Mouse (Mus musculus) mesoderm, embryonic 11.5 days (tissue): ENCODE results near the gene Asb15.
A peak's percentile ranks its signal among the peaks of the same experiment; 100 is the strongest.

Source experiments
- DNase-seq: peaks from one replicate; pipeline ENCODE4 v3.0.0-alpha.2; 2012; ENCODE audit warnings: low read depth, low spot score

The Asb15 gene

DNA sequence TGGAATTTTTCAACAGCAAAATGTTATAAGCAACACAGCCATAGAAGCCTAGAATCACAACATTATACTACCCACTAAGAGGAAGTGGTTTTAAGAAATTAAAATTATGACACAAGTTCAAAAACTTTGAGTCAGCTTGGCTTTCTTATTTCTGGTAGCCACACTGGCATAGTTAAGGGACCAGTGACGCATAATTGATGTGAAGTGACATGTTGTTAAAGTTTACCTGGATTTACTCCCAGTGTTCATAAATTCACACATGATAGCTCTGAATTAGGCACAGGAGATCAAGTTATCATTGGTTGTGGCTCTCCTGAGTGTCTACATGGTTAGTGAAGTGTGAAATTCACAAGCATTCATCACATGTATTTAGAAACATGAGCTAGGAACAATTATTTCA, 36.9 kb downstream of the Asb15 start:
- no peak for DNase-seq

DNA sequence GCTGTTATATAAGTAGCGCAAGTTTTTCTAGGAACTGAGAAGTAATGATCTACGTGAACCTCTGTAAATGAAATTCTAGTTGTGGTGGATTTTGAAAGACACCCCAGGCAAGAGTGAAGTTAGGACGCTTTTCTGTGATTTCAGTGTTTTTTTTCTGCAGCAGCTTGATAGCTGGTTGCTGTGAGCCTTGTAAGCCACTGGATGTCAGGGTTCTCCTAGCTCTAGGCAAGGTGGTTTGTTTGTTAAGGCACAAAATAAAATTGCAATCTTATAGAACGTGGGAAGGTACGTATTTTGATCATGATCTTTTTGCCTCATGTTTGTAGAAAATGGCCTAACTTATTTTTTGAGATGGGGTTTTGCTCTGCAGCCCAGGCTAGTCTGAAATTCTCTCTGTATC, 41.0 kb downstream of the Asb15 start:
- DNase-seq: no peak

DNA sequence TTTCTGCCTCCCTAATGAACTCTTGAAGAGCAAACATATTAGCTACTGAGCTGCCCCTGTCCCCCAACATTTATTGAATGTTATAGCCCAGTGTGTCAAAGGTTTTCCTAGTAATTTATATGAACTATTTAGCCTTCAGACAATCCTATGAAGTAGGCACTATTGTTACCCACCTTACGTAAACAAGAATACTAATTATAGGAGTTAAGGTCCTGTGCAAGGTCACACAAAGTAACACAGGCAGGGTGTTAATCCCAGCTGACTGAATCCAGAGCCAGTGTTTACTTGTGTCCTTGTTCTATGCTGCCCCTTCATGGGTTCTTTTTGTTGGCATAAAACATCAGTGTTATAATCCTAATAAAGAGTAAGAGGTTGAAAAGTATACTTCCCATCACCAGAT, 41.8 kb downstream of the Asb15 start:
- DNase-seq: no peak

DNA sequence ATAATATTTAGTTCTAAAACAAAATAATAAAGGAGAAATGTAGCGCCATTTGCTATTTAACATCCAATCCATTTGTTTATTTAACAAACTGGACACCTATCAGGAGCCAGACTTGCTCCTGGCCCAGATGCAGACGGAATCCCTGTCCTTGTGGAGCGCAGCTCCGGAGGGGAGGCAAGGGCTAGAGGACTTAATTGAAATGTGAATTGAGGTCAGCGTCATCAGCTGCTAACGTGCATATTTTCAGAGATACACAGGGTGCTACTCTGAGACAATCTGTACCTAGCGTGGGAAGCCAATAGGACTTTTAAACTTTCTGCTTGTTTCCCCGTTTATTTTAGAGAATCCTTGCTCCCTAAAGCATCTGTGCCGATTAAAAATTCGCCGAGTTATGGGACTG, 42.3 kb downstream of the Asb15 start:
- DNase-seq: no peak

DNA sequence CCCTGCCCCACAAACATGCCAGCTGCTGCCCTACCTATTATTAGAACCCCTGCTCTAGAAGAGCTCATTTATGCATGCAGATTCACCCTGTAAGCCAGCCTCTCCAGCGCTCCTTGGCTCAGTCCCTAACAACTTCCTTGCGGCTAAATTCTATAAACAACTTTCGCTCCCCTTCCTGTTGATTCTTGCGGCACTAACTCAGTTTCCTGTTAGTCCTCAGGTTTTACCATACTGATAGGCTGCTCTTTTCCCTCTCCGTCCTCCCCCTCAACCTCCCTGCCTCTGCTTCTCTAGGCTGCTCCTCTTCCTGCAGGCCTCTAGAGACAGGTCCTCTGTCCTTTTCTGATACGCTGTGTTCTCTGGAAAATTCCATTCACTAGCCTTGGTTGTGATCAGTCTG, 43.2 kb downstream of the Asb15 start:
- no peak for DNase-seq

DNA sequence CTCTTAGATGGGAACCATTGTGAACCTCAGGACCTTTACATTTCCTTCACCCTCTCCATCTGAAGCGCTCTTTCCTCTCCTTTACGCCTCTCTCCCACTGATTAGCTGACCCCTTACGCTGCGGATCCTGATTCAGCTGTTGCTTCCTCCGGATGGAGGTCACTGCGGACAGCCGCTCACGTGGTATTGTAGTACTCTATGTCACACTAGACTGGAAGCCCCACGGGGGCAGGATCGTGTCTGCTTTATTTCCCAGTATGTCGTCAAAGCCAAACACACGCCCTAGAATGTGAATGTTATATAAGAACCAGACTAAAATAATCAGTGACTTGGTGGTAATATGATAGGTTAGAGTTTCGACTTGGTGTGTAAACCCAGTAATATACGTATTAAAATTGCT, 44.5 kb downstream of the Asb15 start:
- DNase-seq: no peak

DNA sequence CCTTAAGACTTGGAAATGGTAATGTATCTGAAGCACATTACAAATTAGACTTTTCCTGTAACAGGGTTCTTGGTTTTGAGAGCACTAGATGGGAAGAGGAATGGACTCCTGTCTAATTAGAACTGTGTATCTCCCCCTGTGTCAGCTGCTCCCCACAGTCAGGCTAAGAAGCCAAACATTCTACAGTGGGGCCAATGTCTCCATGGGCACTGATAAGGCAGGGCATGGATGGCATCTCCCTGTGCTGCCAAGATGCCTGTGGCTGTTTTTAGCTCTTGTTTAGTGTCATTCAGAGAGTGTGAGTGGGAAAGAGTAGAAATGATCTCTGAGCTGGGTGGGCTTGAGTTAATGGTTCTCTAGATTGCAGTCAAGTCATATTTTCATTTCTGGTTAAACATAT, 45.4 kb downstream of the Asb15 start:
- DNase-seq: no peak

DNA sequence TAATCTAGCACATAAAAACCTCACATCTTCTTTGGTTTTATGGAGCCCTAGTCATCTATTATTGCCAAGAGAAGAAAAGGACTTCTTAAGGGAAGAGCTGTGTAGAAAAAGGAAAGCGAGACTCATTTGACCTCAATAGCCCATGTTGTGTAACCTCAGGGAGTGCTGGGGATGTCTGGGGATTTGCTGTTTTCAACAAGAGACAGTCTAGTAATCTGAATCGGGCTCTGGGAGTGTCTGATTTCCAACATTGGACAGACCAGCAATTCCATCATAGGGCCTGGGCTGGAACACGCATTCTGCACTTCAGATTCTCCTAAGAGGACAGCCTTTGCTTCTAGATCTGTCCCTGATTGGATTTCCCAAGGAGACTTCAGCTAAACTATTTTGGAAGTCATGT, 55.5 kb downstream of the Asb15 start:
- no peak for DNase-seq

DNA sequence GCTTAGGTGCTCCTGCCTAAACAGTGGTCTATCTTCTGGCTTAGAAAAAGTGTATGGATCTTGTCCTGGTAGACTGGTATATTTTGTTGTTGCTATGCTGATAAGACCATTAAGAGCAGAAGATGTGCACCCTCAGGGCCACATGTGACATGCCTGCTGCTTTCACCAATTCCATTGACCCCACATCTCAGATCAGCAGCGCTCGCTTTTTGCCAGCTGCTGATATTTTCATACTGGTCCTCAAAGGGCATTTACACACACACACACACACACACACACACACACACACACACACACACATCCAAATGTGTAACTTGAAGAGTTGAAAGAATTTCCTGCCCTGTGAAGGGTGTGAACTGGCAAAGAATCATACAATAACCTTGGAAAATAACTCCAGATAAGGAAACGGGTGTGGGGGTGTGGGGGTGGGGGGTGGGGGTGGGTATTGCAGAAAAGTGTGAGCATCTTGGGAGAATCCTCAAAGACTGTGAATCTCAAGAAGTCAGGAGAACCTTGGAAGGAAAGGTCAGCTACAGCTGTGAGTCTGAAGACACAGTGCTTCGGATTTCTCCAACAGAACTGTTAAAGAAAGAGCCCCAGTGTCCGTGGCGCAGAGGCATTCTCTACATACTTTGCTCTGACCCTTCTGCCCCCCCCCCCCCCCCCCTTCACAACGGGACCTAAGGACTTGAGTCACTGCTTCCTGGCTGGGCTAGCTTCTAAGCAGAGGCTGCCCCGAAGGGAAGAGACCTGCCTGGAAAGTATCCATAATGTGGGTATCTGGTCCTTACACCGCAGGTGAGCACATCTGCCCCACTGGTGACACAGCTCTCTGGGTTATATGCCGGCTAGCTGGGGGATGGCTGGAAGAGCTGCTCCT, 57.7 kb downstream of the Asb15 start:
- DNase-seq: peak; percentile 30

DNA sequence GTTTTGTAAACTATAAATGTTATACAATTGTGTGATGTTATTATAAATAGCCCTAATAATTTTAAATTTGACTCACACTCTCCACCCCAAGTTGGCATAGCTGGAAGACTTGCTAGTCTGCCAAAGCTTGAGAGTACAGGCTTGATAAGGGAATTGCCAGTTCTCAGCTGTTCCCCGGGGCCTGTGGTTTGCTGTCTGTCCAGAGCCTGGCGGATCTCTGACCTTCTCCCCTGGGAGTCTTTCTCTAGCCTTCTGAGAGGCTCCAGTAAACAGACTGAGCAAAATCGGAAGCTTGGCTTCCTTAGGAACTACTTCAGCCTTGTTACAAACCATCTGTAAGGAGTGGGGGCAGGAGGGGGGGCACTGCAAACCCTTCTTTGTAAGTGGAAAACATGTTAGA, 58.9 kb downstream of the Asb15 start:
- DNase-seq: no peak

DNA sequence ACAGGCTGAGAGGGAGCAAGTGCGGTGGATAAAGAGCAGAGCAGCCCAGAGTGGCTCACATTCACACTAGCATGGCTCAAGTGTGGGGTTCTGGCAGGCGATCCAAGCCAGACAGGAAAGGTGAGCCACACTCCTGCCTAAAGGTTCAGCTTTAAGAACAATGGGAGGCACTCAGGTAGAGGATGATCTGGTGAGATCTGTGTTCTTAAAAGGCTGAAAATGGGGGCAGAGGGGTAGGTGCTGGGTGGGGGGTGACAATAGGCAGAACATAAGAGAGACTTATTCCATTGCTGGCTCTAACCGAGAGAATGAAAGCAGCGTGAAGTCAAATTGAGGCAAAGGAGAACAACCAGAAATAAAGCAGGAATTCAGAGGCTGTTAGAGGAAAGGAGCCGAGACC, 62.3 kb downstream of the Asb15 start:
- DNase-seq: no peak

DNA sequence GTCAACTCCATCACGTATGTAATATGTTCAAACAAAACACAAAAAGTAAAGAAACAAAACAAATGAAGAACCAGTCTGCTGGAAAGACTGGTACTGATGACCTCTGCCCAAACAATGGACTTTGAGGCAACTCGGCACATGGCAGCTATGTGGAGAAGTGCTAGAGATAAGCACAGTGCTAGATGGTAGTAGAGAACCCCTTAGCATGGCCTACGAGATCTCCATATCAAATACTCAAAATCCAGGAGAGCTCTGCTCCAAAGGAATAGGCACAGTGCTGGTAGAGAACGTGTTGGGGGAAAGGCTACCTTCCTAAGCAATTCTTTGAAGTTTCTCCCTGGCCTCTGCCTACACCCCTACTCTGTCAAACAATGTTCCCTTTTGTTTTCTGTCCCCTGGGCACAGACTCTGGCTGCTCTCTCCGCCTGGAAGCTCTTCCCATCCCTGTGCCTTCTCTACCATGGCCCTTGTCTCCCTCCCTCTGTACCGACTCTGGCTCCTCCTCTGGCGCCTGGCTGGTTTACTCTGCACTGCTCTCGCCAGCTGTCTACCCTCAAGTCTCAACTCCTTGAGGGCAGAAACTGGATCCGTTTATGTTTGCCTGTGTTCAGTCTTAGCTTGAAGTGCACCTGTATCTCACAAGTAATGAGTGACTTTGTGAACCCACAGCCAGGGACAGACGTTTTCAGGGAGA, 63.7 kb downstream of the Asb15 start:
- DNase-seq: no peak

DNA sequence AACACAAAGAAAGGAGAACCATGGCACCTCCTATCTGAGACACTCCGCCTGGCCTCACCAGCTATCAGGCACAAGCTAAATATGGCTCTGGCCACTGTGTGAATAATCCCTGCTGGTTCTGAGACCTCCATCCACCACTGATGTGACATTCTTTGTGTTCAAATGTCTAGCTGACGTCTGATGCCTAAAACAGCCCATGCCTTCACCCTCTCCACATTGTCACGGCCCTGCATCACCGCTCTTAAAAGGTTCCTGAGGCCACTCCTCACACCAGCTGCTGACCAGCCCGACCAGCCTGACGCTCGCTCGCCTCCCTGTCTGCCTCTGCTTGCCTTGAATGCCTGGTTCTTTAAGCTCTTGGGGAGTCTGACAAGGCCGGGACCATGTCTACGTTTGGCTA, 69.6 kb downstream of the Asb15 start, which contains the start of gene Lmod2:
Lmod2 (plus strand) TSS at position 263 of the 400 bp plus-strand sequence.
- no peak for DNase-seq

DNA sequence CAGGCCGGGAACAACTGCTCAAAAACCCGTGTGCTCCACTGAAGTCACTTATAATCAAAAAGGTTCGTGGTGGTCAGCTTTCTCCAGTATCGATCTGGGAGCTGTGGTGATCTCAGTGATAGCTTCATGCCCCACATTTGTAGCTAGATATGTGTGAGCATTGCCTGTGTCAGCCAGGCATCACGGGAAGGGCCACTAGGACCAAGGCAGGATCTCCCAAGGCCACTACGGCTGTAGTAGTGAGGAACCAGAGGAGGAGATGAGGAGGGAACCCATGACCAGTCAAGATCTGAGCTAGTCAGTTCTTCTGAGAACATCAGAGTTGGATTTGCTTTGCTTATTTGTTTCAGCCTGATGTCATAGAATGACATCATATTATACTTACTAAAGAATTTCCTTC, 71.2 kb downstream of the Asb15 start:
- DNase-seq: no peak

DNA sequence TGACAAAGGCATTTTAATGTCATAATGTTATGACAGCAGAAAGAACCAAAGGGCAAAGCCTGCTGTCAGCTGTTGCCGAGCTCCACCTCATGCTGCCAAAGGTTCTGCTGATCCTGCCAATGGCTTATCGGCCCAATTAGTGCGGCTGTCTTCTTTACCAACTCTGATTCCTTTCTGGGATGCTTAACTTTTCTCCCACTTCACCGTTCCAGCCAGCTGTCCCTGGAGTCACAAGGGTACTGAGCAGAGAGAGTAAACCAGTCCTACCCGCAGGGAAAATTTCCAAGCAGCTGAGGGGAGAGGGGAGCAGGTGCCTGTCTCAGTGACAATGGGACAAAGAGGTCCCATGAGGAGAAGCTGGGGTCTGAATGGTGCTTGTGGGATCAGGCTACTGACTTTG, 71.7 kb downstream of the Asb15 start:
- DNase-seq: no peak

DNA sequence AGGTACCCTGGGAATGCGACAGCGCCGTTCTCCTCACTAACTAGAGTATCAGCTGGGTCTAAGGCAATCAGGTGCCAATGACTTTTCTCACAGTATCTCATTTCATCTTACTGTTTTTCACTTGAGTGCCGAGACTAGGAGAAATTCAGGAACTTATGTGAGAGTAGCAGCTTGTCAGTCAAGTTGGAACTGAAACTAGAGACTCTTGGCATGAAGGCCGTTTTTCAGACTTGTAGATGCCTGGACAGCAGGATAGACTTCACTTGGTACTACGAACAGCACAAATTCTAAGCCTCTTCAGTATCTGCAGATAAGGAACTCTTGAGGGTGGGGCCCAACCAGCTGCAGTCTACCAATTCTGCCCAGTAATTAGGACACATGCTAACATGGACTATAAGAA, 72.2 kb downstream of the Asb15 start:
- no peak for DNase-seq

DNA sequence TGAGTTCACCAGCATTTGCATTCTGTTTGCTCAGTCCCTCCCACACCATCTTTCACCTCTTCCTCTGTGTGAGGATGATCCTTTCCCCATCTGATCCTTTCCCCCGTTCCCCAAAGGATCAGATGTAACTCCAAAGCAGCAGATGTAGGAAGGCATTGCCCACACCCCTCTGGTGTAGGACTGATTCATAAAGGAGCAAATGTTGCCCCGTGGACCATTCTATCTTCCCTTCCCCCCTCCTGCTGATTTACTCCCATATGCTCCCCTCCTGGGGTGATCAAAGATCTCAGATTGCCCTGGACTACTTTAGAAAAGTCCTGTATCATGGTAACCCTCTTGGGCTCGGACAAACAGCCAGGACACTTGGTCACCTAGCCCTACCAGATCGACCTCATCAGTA, 72.8 kb downstream of the Asb15 start:
- no peak for DNase-seq

DNA sequence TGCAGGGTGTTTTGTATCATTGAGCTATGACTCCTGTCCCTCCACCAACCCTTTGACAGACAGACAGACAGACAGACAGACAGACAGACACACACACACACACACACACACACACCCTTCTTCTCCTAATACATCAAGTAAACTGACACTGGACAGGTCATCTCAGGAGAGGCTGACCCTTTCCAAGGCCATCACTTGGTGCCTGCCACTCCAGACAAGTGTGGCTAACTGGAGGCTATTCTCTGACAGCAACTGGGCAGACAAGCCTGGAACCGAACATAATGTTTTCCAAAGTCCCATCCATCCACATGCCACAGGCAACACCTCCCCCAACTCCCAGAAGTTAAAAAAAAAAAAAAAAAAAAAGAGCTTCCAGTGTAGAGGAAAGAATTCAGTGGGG, 73.7 kb downstream of the Asb15 start:
- no peak for DNase-seq

DNA sequence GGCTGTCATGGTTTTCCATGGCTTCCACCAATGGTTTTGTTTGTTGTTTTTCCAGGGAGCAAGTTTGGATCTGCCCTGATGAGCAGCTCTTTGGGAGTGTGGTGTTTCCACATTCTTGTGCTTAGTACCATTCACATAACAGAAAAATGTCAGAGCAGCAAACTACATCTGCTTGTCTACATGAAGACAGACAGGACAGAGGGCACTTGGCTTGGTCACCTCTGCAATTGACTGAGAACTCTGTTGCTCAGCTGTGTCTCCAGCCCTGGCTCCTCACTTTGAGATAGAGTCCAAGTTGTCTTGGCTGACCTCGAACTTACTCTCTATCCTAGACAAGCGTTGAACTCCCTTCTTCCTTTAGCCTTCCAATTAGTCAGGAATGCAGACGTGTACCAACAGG, 74.4 kb downstream of the Asb15 start:
- DNase-seq: no peak

DNA sequence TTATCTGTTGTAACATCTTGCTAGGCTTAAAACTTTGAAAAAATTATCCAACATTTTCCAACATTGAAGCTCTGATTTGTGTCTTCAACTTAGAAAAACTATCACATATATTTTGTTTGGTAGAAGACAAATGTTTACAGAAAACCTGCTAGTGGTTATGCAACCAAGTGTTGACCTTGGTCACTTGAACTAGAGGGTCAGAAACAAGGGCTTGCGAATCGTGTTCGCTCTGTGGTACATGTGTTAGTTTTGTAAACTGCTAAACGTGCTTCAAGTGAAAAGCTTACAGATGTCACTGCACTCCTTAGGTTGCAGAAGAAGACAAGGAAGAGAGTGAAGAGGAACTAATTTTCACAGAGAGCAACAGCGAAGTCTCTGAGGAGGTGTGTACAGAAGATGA, 75.0 kb downstream of the Asb15 start:
- DNase-seq: no peak

DNA sequence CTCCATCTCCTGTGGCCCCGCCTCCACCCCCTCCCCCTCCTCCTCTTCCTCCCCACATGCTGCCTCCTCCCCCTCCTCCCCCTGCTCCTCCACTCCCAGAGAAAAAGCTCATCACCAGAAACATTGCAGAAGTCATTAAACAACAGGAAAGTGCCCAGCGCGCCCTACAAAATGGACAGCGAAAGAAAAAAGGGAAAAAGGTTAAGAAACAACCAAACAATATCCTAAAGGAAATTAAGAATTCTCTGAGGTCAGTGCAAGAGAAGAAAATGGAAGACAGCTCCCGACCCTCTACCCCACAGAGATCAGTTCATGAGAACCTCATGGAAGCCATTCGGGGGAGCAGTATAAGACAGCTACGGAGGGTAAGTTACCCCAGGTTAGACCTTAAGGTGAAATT, 76.3 kb downstream of the Asb15 start:
- DNase-seq: no peak

DNA sequence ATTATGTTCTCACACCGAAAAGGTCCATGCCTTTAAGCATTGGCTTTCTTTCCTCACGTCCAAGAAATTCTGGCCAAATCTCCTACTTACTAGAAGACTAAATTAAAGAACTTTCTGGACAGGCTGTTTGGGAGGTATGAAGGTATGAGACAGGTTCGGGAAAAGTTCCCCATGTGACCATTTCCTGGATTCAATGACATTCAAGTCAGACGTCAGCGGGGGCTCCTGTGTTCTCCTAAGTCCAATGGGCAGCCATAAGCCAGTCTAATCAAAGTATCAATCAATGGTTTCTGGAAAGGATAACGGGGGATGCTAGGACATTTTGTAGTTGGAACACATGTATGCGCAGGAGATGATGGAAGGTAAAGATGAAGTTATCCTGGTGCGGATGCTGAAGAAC, 77.7 kb downstream of the Asb15 start:
- no peak for DNase-seq

DNA sequence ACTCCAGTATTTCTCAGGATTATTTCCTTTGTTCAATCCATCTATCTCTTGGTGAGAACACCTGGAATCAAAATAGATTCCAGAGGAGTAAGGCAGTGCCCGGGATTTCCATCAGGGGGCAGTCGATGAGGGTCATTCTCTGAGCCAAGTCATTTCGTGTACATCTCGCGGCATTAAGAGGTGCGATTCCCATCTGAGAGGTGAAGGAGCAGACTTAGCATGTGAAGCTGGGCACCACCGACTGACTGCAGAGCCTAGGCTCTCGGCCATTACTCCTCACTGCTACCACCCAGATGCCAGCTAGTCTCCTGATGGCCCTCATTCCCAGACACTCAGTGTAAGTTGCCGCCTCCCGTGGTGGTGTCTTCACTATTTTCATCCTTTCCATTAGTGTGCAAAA, 78.6 kb downstream of the Asb15 start:
- no peak for DNase-seq
